Comparison of ENCODE assay signal across 9 mouse cellular contexts in the genomic region with DNA sequence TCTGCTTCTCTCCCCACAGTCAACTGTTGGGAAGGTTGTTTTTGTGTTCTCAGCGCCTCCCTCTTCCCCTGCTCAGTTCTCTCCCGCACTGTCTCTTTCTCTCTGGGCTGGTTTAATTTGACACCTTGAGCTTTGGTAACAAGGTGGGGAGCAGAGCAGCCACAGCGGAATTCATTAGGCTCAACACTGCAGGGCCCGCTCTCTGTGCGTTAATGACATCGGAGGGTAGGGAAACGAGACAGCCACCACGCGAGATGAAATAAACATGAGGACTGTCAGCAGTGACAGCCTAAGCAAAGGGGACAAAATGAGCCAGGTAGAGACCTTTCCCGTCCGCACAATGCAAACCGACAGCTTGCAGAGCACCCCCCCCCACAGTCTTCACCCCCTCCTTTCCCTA.
A peak's percentile ranks its signal among the peaks of the same experiment; 100 is the strongest.
DNase-seq lines count a peak whose midpoint lies in the region; ATAC-seq lines count a peak whose summit lies in the region.
"Had no signal": no experiment of that assay in that cellular context is flagged by ENCODE, and none has a peak within 500 bp of the region (broad histone marks: within the 10 kb centered on the region; RNA-seq: fewer than 3 reads in every experiment).

No protein-coding gene starts in this region.

- peaks cover 9% of the 10 kb centered on the region; the same call in 1 of the 2 replicates for H3K36me3 ChIP-seq in kidney, embryonic 14.5 days (ENCODE audit: control insufficient read depth, insufficient read depth, low read length)
- no peaks in the 10 kb centered on the region for H3K36me3 ChIP-seq in forebrain, embryonic 13.5 days (ENCODE audit: poor library complexity, severe bottlenecking)
- H3K36me3 ChIP-seq in limb, embryonic 13.5 days = no peaks in the 10 kb centered on the region
- no peaks in the 10 kb centered on the region for H3K36me3 ChIP-seq in heart, embryonic 12.5 days

- no peak for DNase-seq in kidney, adult 8-10 months
- DNase-seq in retina, postnatal 1 day = peak; percentile 41
- no peak for DNase-seq in testis, postnatal 14 days (ENCODE audit: low spot score)
- no peak for DNase-seq in spleen, postnatal 10 days (ENCODE audit: low spot score in 2 of 2)
- DNase-seq: heart, adult 2 months had no signal

- no peak overlapping the region for H3K4me3 ChIP-seq in kidney, embryonic 14.5 days (ENCODE audit: low read length)
- H3K4me3 ChIP-seq in forebrain, embryonic 13.5 days = no peak overlapping the region
- H3K4me3 ChIP-seq in limb, embryonic 13.5 days = no peak overlapping the region
- H3K4me3 ChIP-seq in heart, embryonic 12.5 days = no peak overlapping the region
- H3K4me3 ChIP-seq: heart, adult 2 months had no signal

- no peaks in the 10 kb centered on the region for H3K9me3 ChIP-seq in kidney, embryonic 14.5 days (ENCODE audit: control insufficient read depth, low read length)
- no peaks in the 10 kb centered on the region for H3K9me3 ChIP-seq in forebrain, embryonic 13.5 days (replicated peaks)
- H3K9me3 ChIP-seq in limb, embryonic 13.5 days = no peaks in the 10 kb centered on the region
- no peaks in the 10 kb centered on the region for H3K9me3 ChIP-seq in heart, embryonic 12.5 days (replicated peaks)

- 18% methylated on average over 12 of the region's 12 CpGs for WGBS in kidney, embryonic 14.5 days
- 6% methylated on average over 12 of the region's 12 CpGs for WGBS in forebrain, embryonic 13.5 days
- 18% methylated on average over 12 of the region's 12 CpGs for WGBS in limb, embryonic 13.5 days
- 48% methylated on average over 12 of the region's 12 CpGs for WGBS in heart, embryonic 12.5 days

- no peak overlapping the region for H3K27ac ChIP-seq in kidney, embryonic 14.5 days (ENCODE audit: low read depth, low read length)
- H3K27ac ChIP-seq in forebrain, embryonic 13.5 days = peak overlapping the region; percentile 89
- H3K27ac ChIP-seq in limb, embryonic 13.5 days = no peak overlapping the region
- no peak overlapping the region for H3K27ac ChIP-seq in heart, embryonic 12.5 days (ENCODE audit: poor library complexity, severe bottlenecking)
- H3K27ac ChIP-seq: heart, adult 2 months had no signal

- H3K4me1 ChIP-seq in kidney, embryonic 14.5 days (ENCODE audit: control insufficient read depth, insufficient read depth, low read length) = peaks cover 30% of the 10 kb centered on the region
- H3K4me1 ChIP-seq in forebrain, embryonic 13.5 days = peaks cover 67% of the 10 kb centered on the region
- peaks cover 53% of the 10 kb centered on the region for H3K4me1 ChIP-seq in limb, embryonic 13.5 days
- H3K4me1 ChIP-seq in heart, embryonic 12.5 days (replicated peaks) = peaks cover 47% of the 10 kb centered on the region

- no peaks in the 10 kb centered on the region for H3K27me3 ChIP-seq in kidney, embryonic 14.5 days (ENCODE audit: control insufficient read depth, insufficient read depth, low read length)
- no peaks in the 10 kb centered on the region for H3K27me3 ChIP-seq in forebrain, embryonic 13.5 days
- 0 out of 2 replicates have a peak, but pooled peaks cover 5% of the 10 kb centered on the region for H3K27me3 ChIP-seq in limb, embryonic 13.5 days
- no peaks in the 10 kb centered on the region for H3K27me3 ChIP-seq in heart, embryonic 12.5 days (replicated peaks)

- H3K9ac ChIP-seq in kidney, embryonic 14.5 days (ENCODE audit: low read depth, low read length) = no peak overlapping the region
- peak overlapping the region; percentile 38; the same call in 1 of the 2 replicates for H3K9ac ChIP-seq in forebrain, embryonic 13.5 days
- no peak overlapping the region; the same call in 1 of the 2 replicates for H3K9ac ChIP-seq in limb, embryonic 13.5 days
- no peak overlapping the region for H3K9ac ChIP-seq in heart, embryonic 12.5 days

- H3K4me2 ChIP-seq in kidney, embryonic 14.5 days (replicated peaks; ENCODE audit: low read depth, low read length) = no peak overlapping the region
- H3K4me2 ChIP-seq in forebrain, embryonic 13.5 days = peak overlapping the region; percentile 38
- peak overlapping the region; percentile 34 for H3K4me2 ChIP-seq in limb, embryonic 13.5 days (replicated peaks)
- no peak overlapping the region for H3K4me2 ChIP-seq in heart, embryonic 12.5 days

- ATAC-seq in kidney, embryonic 14.5 days (ENCODE audit: low FRiP score, low TSS enrichment) = peak; percentile 37; the same call in 1 of the 2 replicates
- peak; percentile 90 for ATAC-seq in forebrain, embryonic 13.5 days
- no peak for ATAC-seq in limb, embryonic 13.5 days (ENCODE audit: low FRiP score, low read depth)
- no peak for ATAC-seq in heart, embryonic 12.5 days (ENCODE audit: insufficient number of reproducible peaks, low FRiP score)

Comparison
In these comparisons a context has a peak if more than half of its experiments do, and no peak if none do; other contexts are left out.
1. ATAC-seq: peak in kidney, embryonic 14.5 days (single experiment) and forebrain, embryonic 13.5 days (single experiment); none in limb, embryonic 13.5 days (single experiment) and heart, embryonic 12.5 days (single experiment).
2. H3K4me2 ChIP-seq: peak in forebrain, embryonic 13.5 days (single experiment) and limb, embryonic 13.5 days (single experiment); none in kidney, embryonic 14.5 days (single experiment) and heart, embryonic 12.5 days (single experiment).